Mouse (Mus musculus): ENCODE results near the gene Mov10l1. TPM values are rescaled to one million over a fixed set of nuclear protein-coding genes. Genes with fewer than 3 reads are reported as not detected.

The Mov10l1 gene
- not detected in 2 replicates for polyA plus RNA-seq (2014; fragmentation: Nextera tagmentation; extraction: Ambion mirVana)

DNA sequence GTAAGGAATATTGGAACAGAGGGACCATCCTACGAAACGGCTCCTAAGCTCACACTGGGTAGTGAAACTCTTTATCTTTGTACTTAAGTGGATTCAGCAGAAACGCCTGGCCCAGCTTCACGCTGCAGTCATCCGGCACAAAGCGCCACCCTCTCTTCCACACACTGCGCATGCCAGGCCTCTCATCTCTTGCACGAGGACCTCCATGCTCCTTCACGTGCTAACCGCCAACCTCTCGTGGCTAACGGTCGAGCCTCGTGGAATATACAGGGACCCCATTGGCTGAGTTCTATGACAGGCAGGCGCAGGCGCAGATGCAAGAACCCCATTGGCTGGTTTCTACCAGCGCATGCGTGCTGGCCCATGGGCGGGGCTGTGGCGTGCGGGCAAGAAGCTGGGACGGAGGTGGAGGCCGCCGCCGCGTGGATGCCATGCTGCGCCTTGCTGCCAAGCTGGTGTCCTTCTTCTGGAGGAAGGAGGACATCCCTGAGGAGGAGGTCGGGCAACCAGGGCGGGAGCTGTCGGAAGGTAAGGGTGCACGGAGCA is at the start of gene Mov10l1:
Gene Mov10l1, plus strand, starts transcription at position 376 of the 546 bp plus-strand sequence.
- Histone ChIP-seq H3K4me3 (replicated peaks; ENCODE audit: low read length) (no peak within 1 kb of the TSS), H3K4me2 (replicated peaks) (no peak within 1 kb of the TSS), H3K36me3 (replicated peaks; ENCODE audit: control insufficient read depth, insufficient read depth) (no peaks in the 10 kb centered on the region), H3K27me3 (ENCODE audit: control insufficient read depth, insufficient read depth, low read length) (no peaks in the 10 kb centered on the region), H3K27ac (no peak within 1 kb of the TSS), H3K9me3 (ENCODE audit: control insufficient read depth, low read length) (no peaks in the 10 kb centered on the region), H3K9ac (no peak within 1 kb of the TSS), H3K4me1 (replicated peaks; ENCODE audit: control insufficient read depth, insufficient read depth, low read length) (0 out of 2 replicates have a peak, but pooled peaks cover 6% of the 10 kb centered on the region)
- 93% methylated on average over 31 of the region's 31 CpGs for WGBS
- DNase-seq (ENCODE audit: low spot score): no peak
- no peak for ATAC-seq (ENCODE audit: low FRiP score)

DNA sequence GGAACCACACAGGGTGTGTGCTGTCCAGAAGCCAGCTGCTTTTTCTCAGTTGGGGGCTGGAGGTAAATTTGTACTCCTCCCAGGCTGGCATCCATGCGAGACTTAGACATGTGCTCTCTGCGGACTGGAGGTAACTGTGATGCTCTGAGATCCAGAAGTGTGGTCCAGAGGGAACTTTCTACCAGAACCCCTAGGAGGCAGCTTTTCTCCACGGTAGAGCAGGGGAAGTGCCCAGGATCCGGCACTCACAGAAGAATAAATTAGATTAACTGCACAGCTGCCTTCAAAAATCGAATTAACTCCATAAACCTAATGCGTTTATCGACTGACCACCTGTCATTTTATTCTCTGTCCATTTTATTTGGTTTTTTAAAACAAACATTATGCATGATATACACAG is 48.6 kb upstream of the Mov10l1 start:
- no peak overlapping the region for H3K4me2 ChIP-seq (replicated peaks)
- ATAC-seq (ENCODE audit: low FRiP score): no peak
- H3K27ac ChIP-seq: no peak overlapping the region
- H3K4me1 ChIP-seq (replicated peaks; ENCODE audit: control insufficient read depth, insufficient read depth, low read length): no peaks in the 10 kb centered on the region
- no peak overlapping the region for H3K9ac ChIP-seq
- DNase-seq (ENCODE audit: low spot score): peak; percentile 59
- H3K9me3 ChIP-seq (ENCODE audit: control insufficient read depth, low read length): no peaks in the 10 kb centered on the region
- H3K36me3 ChIP-seq (replicated peaks; ENCODE audit: control insufficient read depth, insufficient read depth): no peaks in the 10 kb centered on the region
- no peaks in the 10 kb centered on the region for H3K27me3 ChIP-seq (ENCODE audit: control insufficient read depth, insufficient read depth, low read length)
- H3K4me3 ChIP-seq (replicated peaks; ENCODE audit: low read length): no peak overlapping the region
- WGBS: 68% methylated on average over 7 of the region's 7 CpGs

DNA sequence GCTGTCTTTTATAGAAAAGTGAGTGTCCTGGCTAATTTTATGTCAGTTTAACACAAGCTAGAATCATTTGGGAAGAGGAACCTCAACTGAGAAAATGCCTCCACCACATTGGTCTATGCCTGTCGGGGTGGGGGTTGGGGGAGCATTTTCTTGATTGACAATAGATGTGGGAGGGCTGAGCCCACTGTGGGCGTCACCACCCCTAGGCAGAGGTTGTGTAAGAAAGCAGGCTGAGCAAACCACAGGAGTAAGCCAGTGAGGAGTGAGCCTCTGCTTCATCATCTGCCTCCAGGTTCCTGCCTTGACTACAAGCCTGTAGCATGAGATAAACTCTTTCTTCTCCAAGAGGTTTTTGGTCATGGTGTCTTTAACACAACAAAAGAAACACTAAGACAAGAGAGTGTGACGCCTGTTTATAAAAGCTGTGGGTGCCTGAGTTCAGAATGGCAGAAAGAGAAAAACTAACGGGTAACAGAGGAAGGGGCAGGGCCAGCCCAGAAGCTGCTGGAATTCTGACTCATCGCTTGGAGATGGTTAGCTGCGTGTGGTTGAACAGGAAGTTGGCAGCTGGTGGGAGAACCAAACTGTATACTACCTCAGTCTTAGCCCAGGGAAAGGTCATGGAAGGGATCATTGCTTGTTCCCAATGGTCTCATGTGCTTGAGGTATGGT is 46.0 kb upstream of the Mov10l1 start:
- ATAC-seq (ENCODE audit: low FRiP score): no peak
- no peaks in the 10 kb centered on the region for H3K27me3 ChIP-seq (ENCODE audit: control insufficient read depth, insufficient read depth, low read length)
- H3K4me2 ChIP-seq (replicated peaks): no peak overlapping the region
- no peak for DNase-seq (ENCODE audit: low spot score)
- no peak overlapping the region for H3K4me3 ChIP-seq (replicated peaks; ENCODE audit: low read length)
- H3K9me3 ChIP-seq (ENCODE audit: control insufficient read depth, low read length): no peaks in the 10 kb centered on the region
- H3K9ac ChIP-seq: no peak overlapping the region
- no peak overlapping the region for H3K27ac ChIP-seq
- 70% methylated on average over 6 of the region's 6 CpGs for WGBS
- H3K4me1 ChIP-seq (replicated peaks; ENCODE audit: control insufficient read depth, insufficient read depth, low read length): no peaks in the 10 kb centered on the region
- H3K36me3 ChIP-seq (replicated peaks; ENCODE audit: control insufficient read depth, insufficient read depth): no peaks in the 10 kb centered on the region

DNA sequence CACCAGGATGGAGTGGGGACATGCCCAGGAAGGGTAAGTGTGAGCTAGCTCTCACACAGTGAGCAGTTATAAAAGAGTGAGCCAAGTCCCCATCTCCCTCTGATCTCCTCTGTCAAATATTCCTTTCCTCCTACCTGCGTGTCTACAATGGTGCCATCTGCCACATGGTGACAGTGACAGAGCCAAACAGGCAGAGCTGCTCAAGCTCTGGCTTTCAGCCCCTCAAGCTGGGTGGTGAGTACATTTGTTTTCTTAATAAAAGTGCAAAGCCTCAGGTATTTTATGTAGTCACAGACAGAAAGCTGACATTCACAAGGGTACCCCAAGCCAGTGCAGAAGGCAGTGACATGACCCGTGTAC is 45.4 kb upstream of the Mov10l1 start:
- no peak overlapping the region for H3K27ac ChIP-seq
- no peaks in the 10 kb centered on the region for H3K9me3 ChIP-seq (ENCODE audit: control insufficient read depth, low read length)
- 92% methylated on average over 2 of the region's 2 CpGs for WGBS
- no peaks in the 10 kb centered on the region for H3K4me1 ChIP-seq (replicated peaks; ENCODE audit: control insufficient read depth, insufficient read depth, low read length)
- H3K27me3 ChIP-seq (ENCODE audit: control insufficient read depth, insufficient read depth, low read length): no peaks in the 10 kb centered on the region
- H3K4me2 ChIP-seq (replicated peaks): no peak overlapping the region
- no peak for DNase-seq (ENCODE audit: low spot score)
- H3K9ac ChIP-seq: no peak overlapping the region
- no peak overlapping the region for H3K4me3 ChIP-seq (replicated peaks; ENCODE audit: low read length)
- H3K36me3 ChIP-seq (replicated peaks; ENCODE audit: control insufficient read depth, insufficient read depth): no peaks in the 10 kb centered on the region
- ATAC-seq (ENCODE audit: low FRiP score): no peak

DNA sequence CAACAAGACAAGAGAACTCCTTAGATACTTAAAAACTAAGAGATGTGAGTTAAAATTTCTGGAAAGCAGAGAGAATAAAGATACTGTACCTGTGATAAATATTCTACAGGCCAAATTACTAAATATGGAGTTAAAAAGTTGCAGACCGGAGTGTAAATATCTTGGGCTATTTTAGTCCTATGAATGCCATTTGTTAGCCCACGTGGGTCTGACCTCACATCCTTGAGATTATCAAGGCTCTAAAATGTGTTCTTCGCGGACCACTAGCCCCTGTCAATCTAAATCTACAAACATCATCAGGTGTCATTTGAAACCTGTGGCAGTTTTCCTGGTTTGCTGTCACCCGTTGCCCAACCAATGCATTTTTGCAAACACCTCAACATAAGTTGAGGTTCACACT is 39.9 kb upstream of the Mov10l1 start:
- H3K9ac ChIP-seq: no peak overlapping the region
- H3K4me3 ChIP-seq (replicated peaks; ENCODE audit: low read length): no peak overlapping the region
- WGBS: 88% methylated on average over 5 of the region's 5 CpGs
- H3K4me2 ChIP-seq (replicated peaks): no peak overlapping the region
- H3K27me3 ChIP-seq (ENCODE audit: control insufficient read depth, insufficient read depth, low read length): no peaks in the 10 kb centered on the region
- no peaks in the 10 kb centered on the region for H3K36me3 ChIP-seq (replicated peaks; ENCODE audit: control insufficient read depth, insufficient read depth)
- no peaks in the 10 kb centered on the region for H3K4me1 ChIP-seq (replicated peaks; ENCODE audit: control insufficient read depth, insufficient read depth, low read length)
- DNase-seq (ENCODE audit: low spot score): no peak
- H3K27ac ChIP-seq: no peak overlapping the region
- no peaks in the 10 kb centered on the region for H3K9me3 ChIP-seq (ENCODE audit: control insufficient read depth, low read length)
- ATAC-seq (ENCODE audit: low FRiP score): no peak

DNA sequence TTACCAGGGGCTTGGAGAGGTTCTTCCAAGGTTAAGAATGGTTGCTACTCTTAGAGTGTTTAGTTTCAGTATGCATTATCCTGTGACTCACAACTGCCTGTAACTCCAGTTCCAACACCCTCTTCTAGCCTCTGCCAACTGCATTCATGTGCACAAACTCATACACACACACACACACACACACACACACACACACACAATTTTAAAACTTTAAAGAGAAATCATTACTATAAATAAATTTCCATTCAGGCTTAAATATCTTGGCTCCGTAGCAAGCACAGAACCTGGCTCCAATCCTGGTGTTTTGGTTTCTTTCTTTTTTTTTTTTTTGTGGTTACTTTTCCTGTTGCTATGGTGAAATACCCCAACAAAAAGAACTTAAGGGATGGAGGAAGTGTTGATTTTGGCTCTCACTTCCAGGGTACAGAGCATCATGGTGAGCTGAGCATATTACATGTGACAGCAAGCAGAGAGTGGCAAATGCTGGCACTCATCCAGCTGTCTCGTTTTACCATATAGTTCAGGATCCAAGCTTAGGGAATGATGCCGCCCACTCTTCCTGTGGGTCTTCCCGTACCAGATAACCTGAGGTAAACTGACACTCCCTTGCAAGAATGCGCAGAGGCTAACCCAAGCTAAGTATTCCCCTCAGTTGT is 38.7 kb upstream of the Mov10l1 start:
- Histone ChIP-seq H3K36me3 (replicated peaks; ENCODE audit: control insufficient read depth, insufficient read depth) (no peaks in the 10 kb centered on the region), H3K4me3 (replicated peaks; ENCODE audit: low read length) (no peak overlapping the region), H3K4me2 (replicated peaks) (no peak overlapping the region), H3K4me1 (replicated peaks; ENCODE audit: control insufficient read depth, insufficient read depth, low read length) (no peaks in the 10 kb centered on the region), H3K27ac (no peak overlapping the region), H3K27me3 (ENCODE audit: control insufficient read depth, insufficient read depth, low read length) (no peaks in the 10 kb centered on the region), H3K9me3 (ENCODE audit: control insufficient read depth, low read length) (no peaks in the 10 kb centered on the region), H3K9ac (no peak overlapping the region)
- DNase-seq (ENCODE audit: low spot score): no peak
- 84% methylated on average over 5 of the region's 5 CpGs for WGBS
- ATAC-seq (ENCODE audit: low FRiP score): no peak

DNA sequence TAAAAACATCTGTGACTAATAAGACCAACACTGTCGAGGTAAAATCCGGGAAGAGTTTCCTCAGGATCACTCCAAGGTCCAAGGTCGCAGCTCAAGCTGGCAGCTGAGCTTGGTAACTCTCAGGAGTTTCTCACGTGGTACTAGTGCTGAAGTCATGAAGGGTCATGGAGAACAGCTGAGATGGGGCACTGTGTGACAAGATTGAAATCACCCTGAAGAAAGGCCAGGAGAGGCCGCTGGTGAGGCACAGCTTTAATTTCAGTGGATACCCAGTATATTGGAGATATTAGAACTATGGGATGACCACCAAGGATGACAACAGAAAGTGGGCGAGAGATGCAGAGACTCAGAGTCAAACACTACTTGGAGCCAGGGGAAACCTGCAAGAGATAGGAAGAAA is 35.9 kb upstream of the Mov10l1 start:
- H3K27ac ChIP-seq: no peak overlapping the region
- H3K36me3 ChIP-seq (replicated peaks; ENCODE audit: control insufficient read depth, insufficient read depth): no peaks in the 10 kb centered on the region
- no peaks in the 10 kb centered on the region for H3K9me3 ChIP-seq (ENCODE audit: control insufficient read depth, low read length)
- H3K4me2 ChIP-seq (replicated peaks): no peak overlapping the region
- H3K4me1 ChIP-seq (replicated peaks; ENCODE audit: control insufficient read depth, insufficient read depth, low read length): no peaks in the 10 kb centered on the region
- no peak overlapping the region for H3K9ac ChIP-seq
- ATAC-seq (ENCODE audit: low FRiP score): no peak
- H3K4me3 ChIP-seq (replicated peaks; ENCODE audit: low read length): no peak overlapping the region
- H3K27me3 ChIP-seq (ENCODE audit: control insufficient read depth, insufficient read depth, low read length): no peaks in the 10 kb centered on the region
- DNase-seq (ENCODE audit: low spot score): no peak
- WGBS: 55% methylated on average over 6 of the region's 6 CpGs

DNA sequence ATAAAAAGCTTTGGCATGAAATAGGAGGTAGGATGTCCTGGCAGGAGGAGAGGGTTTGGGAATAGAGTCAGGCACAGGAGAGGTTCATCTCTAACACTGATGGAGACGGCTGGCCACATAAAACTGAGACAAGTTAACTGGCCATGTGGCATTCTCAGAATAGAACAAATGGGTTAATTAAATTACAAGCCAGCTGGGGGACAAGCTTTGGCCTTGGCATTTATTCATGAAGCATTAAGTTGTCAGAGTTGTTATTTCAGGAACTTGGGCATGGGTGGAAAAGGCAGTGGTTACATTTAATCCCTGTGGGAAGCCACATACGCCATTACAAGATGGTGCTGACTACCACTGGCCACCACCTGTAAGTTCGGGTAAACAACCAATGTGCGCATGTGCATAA is 31.5 kb upstream of the Mov10l1 start:
- 77% methylated on average over 4 of the region's 4 CpGs for WGBS
- DNase-seq (ENCODE audit: low spot score) (no peak), ATAC-seq (ENCODE audit: low FRiP score) (no peak)

DNA sequence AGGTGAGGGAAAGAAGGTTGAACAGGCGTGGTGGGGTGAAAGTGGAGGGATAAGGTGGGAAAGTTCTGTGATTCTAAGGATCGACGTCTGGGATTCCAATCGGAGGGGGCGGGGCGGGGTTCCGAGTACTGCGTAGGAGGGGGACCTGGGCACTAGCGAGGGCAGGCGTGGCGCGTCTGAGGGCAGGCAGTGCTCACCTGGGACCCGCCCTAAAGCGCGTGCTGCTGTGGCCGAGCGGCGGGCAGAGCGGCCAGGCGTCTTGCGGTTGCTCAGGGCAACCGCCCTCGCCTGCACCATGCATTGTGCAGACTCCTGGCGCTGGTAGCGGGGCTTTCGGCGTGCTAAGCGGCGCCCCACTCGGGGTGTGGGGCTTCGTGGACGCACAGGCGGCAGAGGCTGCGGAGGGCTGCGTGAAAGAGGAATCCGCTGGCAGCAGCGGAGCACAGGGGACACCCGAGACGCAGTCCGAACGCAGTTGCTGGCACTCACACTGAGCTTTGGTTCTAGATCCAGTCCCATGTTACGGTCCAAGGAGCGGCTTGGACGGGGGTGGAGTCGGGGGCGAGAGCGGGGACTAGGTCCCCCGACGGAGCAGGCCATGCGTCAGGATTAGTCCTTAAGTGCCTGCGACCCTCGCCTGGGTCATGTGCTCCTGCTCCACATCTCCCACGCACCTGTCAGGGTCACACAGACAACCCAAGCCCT is 28.2 kb upstream of the Mov10l1 start, which contains the start of gene Ttll8:
Gene Ttll8, minus strand, starts transcription at position 51 of the 705 bp plus-strand sequence.
- H3K4me3 ChIP-seq (replicated peaks; ENCODE audit: low read length): peak within 1 kb of the TSS; percentile 38
- H3K36me3 ChIP-seq (replicated peaks; ENCODE audit: control insufficient read depth, insufficient read depth): no peaks in the 10 kb centered on the region
- peak; percentile 37 for DNase-seq (ENCODE audit: low spot score)
- H3K27me3 ChIP-seq (ENCODE audit: control insufficient read depth, insufficient read depth, low read length): peaks cover 13% of the 10 kb centered on the region
- peak within 1 kb of the TSS; percentile 57 for H3K9ac ChIP-seq
- 2% methylated on average over 51 of the region's 53 CpGs for WGBS
- H3K27ac ChIP-seq: no peak within 1 kb of the TSS
- ATAC-seq (ENCODE audit: low FRiP score): peak; percentile 77; the same call in 1 of the 2 replicates
- H3K4me2 ChIP-seq (replicated peaks): peak within 1 kb of the TSS; percentile 89
- peaks cover 8% of the 10 kb centered on the region; the same call in 1 of the 2 replicates for H3K4me1 ChIP-seq (replicated peaks; ENCODE audit: control insufficient read depth, insufficient read depth, low read length)
- H3K9me3 ChIP-seq (ENCODE audit: control insufficient read depth, low read length): no peaks in the 10 kb centered on the region

More for the DNA sequence above, 31.5 kb upstream of the Mov10l1 start:
- Histone ChIP-seq H3K36me3 (replicated peaks; ENCODE audit: control insufficient read depth, insufficient read depth) (no peaks in the 10 kb centered on the region), H3K27me3 (ENCODE audit: control insufficient read depth, insufficient read depth, low read length) (peaks cover 13% of the 10 kb centered on the region), H3K9ac (no peak overlapping the region), H3K9me3 (ENCODE audit: control insufficient read depth, low read length) (no peaks in the 10 kb centered on the region), H3K4me3 (replicated peaks; ENCODE audit: low read length) (no peak overlapping the region), H3K4me1 (replicated peaks; ENCODE audit: control insufficient read depth, insufficient read depth, low read length) (peaks cover 8% of the 10 kb centered on the region; the same call in 1 of the 2 replicates), H3K27ac (no peak overlapping the region), H3K4me2 (replicated peaks) (no peak overlapping the region)

Measured in hindbrain, embryonic 14.5 days (tissue).